Mouse (Mus musculus) forebrain, postnatal 0 days (tissue): Measurements from ENCODE around the gene Pcgf2. TPM values are rescaled to one million over a fixed set of nuclear protein-coding genes. Genes with fewer than 3 reads are reported as not detected.
A peak's percentile ranks its signal among the peaks of the same experiment; 100 is the strongest.

ENCODE experiments used
- ATAC-seq: fragments of 200-750 bp; cut with Nextera tagmentation; 2 replicates; pipeline ENCODE4 v1.8.0; 2017; ENCODE audit warnings: mild to moderate bottlenecking, moderate library complexity
- DNase-seq: peaks from one replicate; pipeline ENCODE4 v3.0.0-alpha.2; 2015
- H3K27ac ChIP-seq: fragments of 300-500 bp; sonication (generic); 2 replicates; pipeline ENCODE4 v1.5.1; 2014; ENCODE audit warnings: low read depth, mild to moderate bottlenecking, antibody characterized with exemption, low read length, moderate library complexity, mixed read lengths
- H3K27me3 ChIP-seq: fragments of 300-500 bp; sonication (generic); 2 replicates; pipeline ENCODE4 v1.6.1; 2014; ENCODE audit warnings: mild to moderate bottlenecking, low read length, mixed read lengths; ENCODE audit not compliant: insufficient read depth
- H3K36me3 ChIP-seq: fragments of 300-500 bp; sonication (generic); 2 replicates; pipeline ENCODE4 v1.6.1; 2014; ENCODE audit warnings: mild to moderate bottlenecking, moderate library complexity; ENCODE audit not compliant: insufficient read depth
- H3K4me1 ChIP-seq: fragments of 300-500 bp; sonication (generic); 2 replicates; pipeline ENCODE4 v1.6.1; 2014; ENCODE audit warnings: antibody characterized with exemption; ENCODE audit not compliant: insufficient read depth
- H3K4me2 ChIP-seq: fragments of 300-500 bp; sonication (generic); 2 replicates; pipeline ENCODE4 v1.6.1; 2014; ENCODE audit warnings: low read depth, mild to moderate bottlenecking, moderate library complexity
- H3K4me3 ChIP-seq: fragments of 300-500 bp; sonication (generic); 2 replicates; pipeline ENCODE4 v1.5.1; 2014; ENCODE audit warnings: low read depth, low read length, mixed read lengths
- H3K9ac ChIP-seq: fragments of 300-500 bp; sonication (generic); 2 replicates; pipeline ENCODE4 v1.6.1; 2014; ENCODE audit warnings: mild to moderate bottlenecking
- H3K9me3 ChIP-seq: fragments of 300-500 bp; sonication (generic); 2 replicates; pipeline ENCODE4 v1.6.1; 2016; ENCODE audit warnings: low read length
- CTCF ChIP-seq: sonication (generic); IDR thresholded peaks from 2 replicates; pipeline ENCODE4 v1.5.1; 2016; ENCODE audit warnings: antibody characterized with exemption, control low read depth, low read depth
- WGBS: fragments of 180-500 bp; shearing (Covaris S2); extraction: QIAGEN DNeasy Blood & Tissue Kit; methylation state at CpG from one replicate; pipeline ENCODE4 v1.1.7; 2014; 5-methylcytosine and 5-hydroxymethylcytosine counted together
- polyA plus RNA-seq: library from polyadenylated mRNA; unstranded; fragments of >200 nt; fragmentation: Nextera tagmentation; extraction: Ambion mirVana; gene quantifications from 2 replicates; pipeline ENCODE4 v1.2.1, GENCODE M21; 2015
- total RNA-seq: library from RNA; depleted of rRNA; stranded (reverse); fragments of >200 nt; gene quantifications from 2 replicates; pipeline ENCODE4 v1.2.3, GENCODE M21; 2014

Gene Pcgf2
- total and polyA plus RNA-seq, 2 experiments from 2014 or later = 12.6 to 21.9 TPM

- Histone ChIP-seq H3K36me3 (peaks cover 35% of the 10 kb centered on the region), H3K4me3 (peak within 1 kb of the TSS; percentile 42), H3K4me2 (peak within 1 kb of the TSS; percentile 97), H3K27me3 (no peaks in the 10 kb centered on the region), H3K9me3 (no peaks in the 10 kb centered on the region), H3K9ac (peak within 1 kb of the TSS; percentile 69), H3K27ac (0 out of 2 replicates have a peak within 1 kb of the TSS, but pooled peaks have one; percentile 1), H3K4me1 (no peaks in the 10 kb centered on the region)
- TF ChIP-seq CTCF = no peak
- ATAC-seq (peak; percentile 74), DNase-seq (peak; percentile 57)
- WGBS = under 1% methylated on average over 43 of the region's 43 CpGs
These were observed 14.5 kb downstream of the Pcgf2 start, which contains the start of gene Cisd3 for GRCm38 (mm10) chr11:97685613-97686321. Gene Cisd3, plus strand, starts transcription at chr11:97685826.

GRCm38 (mm10) chr11:97684766-97685165 lies 15.5 kb downstream of the Pcgf2 start:
- Histone ChIP-seq H3K27me3 (no peaks in the 10 kb centered on the region), H3K9ac (no peak overlapping the region), H3K9me3 (no peaks in the 10 kb centered on the region), H3K4me3 (no peak overlapping the region), H3K4me2 (no peak overlapping the region), H3K36me3 (peaks cover 36% of the 10 kb centered on the region), H3K4me1 (no peaks in the 10 kb centered on the region), H3K27ac (0 out of 2 replicates have a peak overlapping the region, but pooled peaks have one; percentile 1)
- no peak for TF ChIP-seq CTCF
- 47% methylated on average over 7 of the region's 7 CpGs for WGBS
- no peak for DNase-seq
- ATAC-seq = no peak

GRCm38 (mm10) chr11:97684063-97684680 lies 16.1 kb downstream of the Pcgf2 start:
- no peak overlapping the region for H3K4me3 ChIP-seq
- peaks cover 32% of the 10 kb centered on the region for H3K36me3 ChIP-seq
- TF ChIP-seq CTCF = no peak
- no peak overlapping the region for H3K9ac ChIP-seq
- H3K4me1 ChIP-seq = no peaks in the 10 kb centered on the region
- H3K27ac ChIP-seq = no peak overlapping the region
- H3K9me3 ChIP-seq = no peaks in the 10 kb centered on the region
- no peaks in the 10 kb centered on the region for H3K27me3 ChIP-seq
- no peak for DNase-seq
- H3K4me2 ChIP-seq = no peak overlapping the region
- ATAC-seq = no peak
- WGBS = 84% methylated on average over 6 of the region's 6 CpGs

GRCm38 (mm10) chr11:97682504-97683055 lies 17.7 kb downstream of the Pcgf2 start:
- H3K9me3 ChIP-seq = no peaks in the 10 kb centered on the region
- H3K4me2 ChIP-seq = no peak overlapping the region
- ATAC-seq (no peak), DNase-seq (no peak)
- no peak for TF ChIP-seq CTCF
- H3K36me3 ChIP-seq = peaks cover 36% of the 10 kb centered on the region
- WGBS = 74% methylated on average over 6 of the region's 6 CpGs
- no peak overlapping the region for H3K27ac ChIP-seq
- H3K9ac ChIP-seq = no peak overlapping the region
- no peaks in the 10 kb centered on the region for H3K27me3 ChIP-seq
- H3K4me1 ChIP-seq = no peaks in the 10 kb centered on the region
- H3K4me3 ChIP-seq = no peak overlapping the region

- peaks cover 53% of the 10 kb centered on the region for H3K36me3 ChIP-seq
These were observed 19.9 kb downstream of the Pcgf2 start for GRCm38 (mm10) chr11:97680430-97680829.

GRCm38 (mm10) chr11:97678301-97678700 lies 22.0 kb downstream of the Pcgf2 start:
- DNase-seq (no peak), ATAC-seq (0 out of 2 replicates have a peak, but pooled peaks have one; percentile 23)
- H3K4me1 ChIP-seq = no peaks in the 10 kb centered on the region
- H3K27me3 ChIP-seq = no peaks in the 10 kb centered on the region
- no peak for TF ChIP-seq CTCF
- no peak overlapping the region for H3K27ac ChIP-seq
- no peak overlapping the region for H3K4me2 ChIP-seq
- H3K9me3 ChIP-seq = no peaks in the 10 kb centered on the region
- no peak overlapping the region for H3K9ac ChIP-seq
- H3K36me3 ChIP-seq = peaks cover 70% of the 10 kb centered on the region
- no peak overlapping the region for H3K4me3 ChIP-seq
- 45% methylated on average over 15 of the region's 15 CpGs for WGBS

More at GRCm38 (mm10) chr11:97680430-97680829, 19.9 kb downstream of the Pcgf2 start:
- Histone ChIP-seq H3K27ac (no peak overlapping the region), H3K4me2 (no peak overlapping the region), H3K27me3 (no peaks in the 10 kb centered on the region), H3K4me1 (no peaks in the 10 kb centered on the region), H3K9me3 (no peaks in the 10 kb centered on the region), H3K9ac (no peak overlapping the region), H3K4me3 (no peak overlapping the region)
- WGBS = 41% methylated on average over 12 of the region's 12 CpGs
- no peak for TF ChIP-seq CTCF
- ATAC-seq (peak; percentile 50), DNase-seq (peak; percentile 43)

GRCm38 (mm10) chr11:97677842-97678241 lies 22.5 kb downstream of the Pcgf2 start:
- Histone ChIP-seq H3K9me3 (no peaks in the 10 kb centered on the region), H3K27ac (no peak overlapping the region), H3K4me3 (no peak overlapping the region), H3K36me3 (peaks cover 74% of the 10 kb centered on the region), H3K27me3 (no peaks in the 10 kb centered on the region), H3K9ac (no peak overlapping the region), H3K4me2 (no peak overlapping the region), H3K4me1 (no peaks in the 10 kb centered on the region)
- peak; percentile 39 for TF ChIP-seq CTCF
- 46% methylated on average over 8 of the region's 8 CpGs for WGBS
- DNase-seq (no peak), ATAC-seq (0 out of 2 replicates have a peak, but pooled peaks have one; percentile 10)
